Mouse (Mus musculus): Measurements from ENCODE around the gene Iqcd. TPM values are rescaled to one million over a fixed set of nuclear protein-coding genes. Genes with fewer than 3 reads are reported as not detected.

Iqcd gene
- polyA plus RNA-seq, 1 experiment from 2014 or later, result 1.9 TPM

GRCm38 (mm10) chr5:120609246-120609775, 20.5 kb downstream of the Iqcd start:
- ATAC-seq (ENCODE audit: low FRiP score), result no peak
- peaks cover 9% of the 10 kb centered on the region; the same call in 1 of the 2 replicates for H3K36me3 ChIP-seq
- H3K27ac ChIP-seq, result no peak overlapping the region
- no peak overlapping the region for H3K4me3 ChIP-seq
- no peaks in the 10 kb centered on the region for H3K27me3 ChIP-seq
- H3K9ac ChIP-seq, result peak overlapping the region; percentile 42; the same call in 1 of the 2 replicates
- no peak overlapping the region for H3K4me2 ChIP-seq (replicated peaks)
- peaks cover 21% of the 10 kb centered on the region for H3K4me1 ChIP-seq
- H3K9me3 ChIP-seq (replicated peaks), result no peaks in the 10 kb centered on the region
- WGBS, result 85% methylated on average over 16 of the region's 16 CpGs

- Histone ChIP-seq H3K4me1 (peaks cover 18% of the 10 kb centered on the region), H3K4me2 (replicated peaks) (peak overlapping the region; percentile 91), H3K36me3 (peaks cover 19% of the 10 kb centered on the region; the same call in 1 of the 2 replicates), H3K27ac (no peak overlapping the region), H3K27me3 (no peaks in the 10 kb centered on the region), H3K9ac (peak overlapping the region; percentile 48; the same call in 1 of the 2 replicates), H3K9me3 (replicated peaks) (0 out of 2 replicates have a peak, but pooled peaks cover 4% of the 10 kb centered on the region), H3K4me3 (no peak overlapping the region)
- no peak for ATAC-seq (ENCODE audit: low FRiP score)
- WGBS, result 94% methylated on average over 5 of the region's 5 CpGs
Observed at GRCm38 (mm10) chr5:120610906-120611305, 22.1 kb downstream of the Iqcd start.

GRCm38 (mm10) chr5:120611416-120611815, 22.6 kb downstream of the Iqcd start:
- 0 out of 2 replicates have a peak, but pooled peaks cover 4% of the 10 kb centered on the region for H3K9me3 ChIP-seq (replicated peaks)
- H3K4me1 ChIP-seq, result peaks cover 18% of the 10 kb centered on the region
- H3K27me3 ChIP-seq, result no peaks in the 10 kb centered on the region
- H3K9ac ChIP-seq, result peak overlapping the region; percentile 48
- peaks cover 19% of the 10 kb centered on the region; the same call in 1 of the 2 replicates for H3K36me3 ChIP-seq
- peak overlapping the region; percentile 91 for H3K4me2 ChIP-seq (replicated peaks)
- 55% methylated on average over 8 of the region's 8 CpGs for WGBS
- no peak overlapping the region for H3K27ac ChIP-seq
- H3K4me3 ChIP-seq, result peak overlapping the region; percentile 64
- ATAC-seq (ENCODE audit: low FRiP score), result no peak

GRCm38 (mm10) chr5:120612442-120612821, 23.6 kb downstream of the Iqcd start, which contains the start of the genes Rita1 and Ddx54:
TSS of gene Rita1 (minus strand) at chr5:120612589.
TSS of gene Ddx54 (plus strand) at chr5:120612739.
- Histone ChIP-seq H3K4me1 (peaks cover 18% of the 10 kb centered on the region), H3K9ac (peak within 1 kb of the TSS; percentile 66), H3K4me3 (peak within 1 kb of the TSS; percentile 64), H3K36me3 (peaks cover 27% of the 10 kb centered on the region), H3K9me3 (replicated peaks) (0 out of 2 replicates have a peak, but pooled peaks cover 4% of the 10 kb centered on the region), H3K27me3 (no peaks in the 10 kb centered on the region), H3K27ac (peak within 1 kb of the TSS; percentile 76), H3K4me2 (replicated peaks) (peak within 1 kb of the TSS; percentile 91)
- under 1% methylated on average over 22 of the region's 22 CpGs for WGBS
- ATAC-seq (ENCODE audit: low FRiP score), result peak; percentile 88

- H3K4me2 ChIP-seq (replicated peaks), result peak overlapping the region; percentile 91
- peak; percentile 94 for ATAC-seq (ENCODE audit: low FRiP score)
- peak overlapping the region; percentile 76 for H3K27ac ChIP-seq
- H3K9me3 ChIP-seq (replicated peaks), result 0 out of 2 replicates have a peak, but pooled peaks cover 4% of the 10 kb centered on the region
- under 1% methylated on average over 69 of the region's 69 CpGs for WGBS
- H3K4me3 ChIP-seq, result peak overlapping the region; percentile 64
- H3K36me3 ChIP-seq, result peaks cover 30% of the 10 kb centered on the region
- H3K9ac ChIP-seq, result peak overlapping the region; percentile 66
- peaks cover 18% of the 10 kb centered on the region for H3K4me1 ChIP-seq
- no peaks in the 10 kb centered on the region for H3K27me3 ChIP-seq
Observed at GRCm38 (mm10) chr5:120612822-120613604, 24.2 kb downstream of the Iqcd start.

- ATAC-seq (ENCODE audit: low FRiP score), result no peak
- no peak overlapping the region for H3K27ac ChIP-seq
- H3K27me3 ChIP-seq, result no peaks in the 10 kb centered on the region
- H3K9ac ChIP-seq, result no peak overlapping the region
- 0 out of 2 replicates have a peak, but pooled peaks cover 4% of the 10 kb centered on the region for H3K9me3 ChIP-seq (replicated peaks)
- H3K4me2 ChIP-seq (replicated peaks), result no peak overlapping the region
- WGBS, result 98% methylated on average over 4 of the region's 4 CpGs
- no peak overlapping the region for H3K4me3 ChIP-seq
- peaks cover 19% of the 10 kb centered on the region for H3K4me1 ChIP-seq
- H3K36me3 ChIP-seq, result peaks cover 52% of the 10 kb centered on the region
Observed at GRCm38 (mm10) chr5:120615903-120616302, 27.1 kb downstream of the Iqcd start.

- ATAC-seq (ENCODE audit: low FRiP score), result no peak
- H3K27me3 ChIP-seq, result no peaks in the 10 kb centered on the region
- 0 out of 2 replicates have a peak, but pooled peaks cover 4% of the 10 kb centered on the region for H3K9me3 ChIP-seq (replicated peaks)
- no peak overlapping the region for H3K27ac ChIP-seq
- no peak overlapping the region for H3K4me2 ChIP-seq (replicated peaks)
- no peak overlapping the region for H3K4me3 ChIP-seq
- H3K9ac ChIP-seq, result no peak overlapping the region
- WGBS, result 84% methylated on average over 12 of the region's 12 CpGs
- peaks cover 11% of the 10 kb centered on the region for H3K4me1 ChIP-seq
- H3K36me3 ChIP-seq, result peaks cover 80% of the 10 kb centered on the region
Observed at GRCm38 (mm10) chr5:120618778-120619177, 30.0 kb downstream of the Iqcd start.

DNA sequence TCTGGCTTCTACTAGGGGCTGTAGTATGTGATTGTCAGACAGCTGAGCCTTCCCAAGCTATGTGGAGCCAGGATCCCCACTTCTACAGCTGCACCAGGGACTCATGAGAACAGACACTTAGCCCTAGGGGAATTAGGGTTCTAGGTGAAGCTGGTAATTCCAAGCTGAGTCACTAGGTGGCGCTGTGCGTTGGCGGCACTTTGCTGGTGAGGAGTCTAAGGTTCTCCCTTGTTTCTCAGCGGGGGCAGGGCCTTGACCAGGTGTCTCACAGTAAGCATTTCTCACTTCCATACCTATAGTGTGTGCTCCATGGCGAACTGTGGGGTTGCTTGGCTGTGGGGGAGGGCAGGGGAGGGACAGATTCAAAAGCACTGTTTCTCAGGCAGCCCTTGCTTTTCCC, 30.4 kb downstream of the Iqcd start:
- Histone ChIP-seq H3K36me3 (peaks cover 85% of the 10 kb centered on the region), H3K27me3 (no peaks in the 10 kb centered on the region), H3K27ac (no peak overlapping the region), H3K4me3 (no peak overlapping the region), H3K9me3 (replicated peaks) (0 out of 2 replicates have a peak, but pooled peaks cover 4% of the 10 kb centered on the region), H3K9ac (no peak overlapping the region), H3K4me1 (peaks cover 7% of the 10 kb centered on the region), H3K4me2 (replicated peaks) (no peak overlapping the region)
- ATAC-seq (ENCODE audit: low FRiP score), result no peak
- 18% methylated on average over 5 of the region's 5 CpGs for WGBS

DNA sequence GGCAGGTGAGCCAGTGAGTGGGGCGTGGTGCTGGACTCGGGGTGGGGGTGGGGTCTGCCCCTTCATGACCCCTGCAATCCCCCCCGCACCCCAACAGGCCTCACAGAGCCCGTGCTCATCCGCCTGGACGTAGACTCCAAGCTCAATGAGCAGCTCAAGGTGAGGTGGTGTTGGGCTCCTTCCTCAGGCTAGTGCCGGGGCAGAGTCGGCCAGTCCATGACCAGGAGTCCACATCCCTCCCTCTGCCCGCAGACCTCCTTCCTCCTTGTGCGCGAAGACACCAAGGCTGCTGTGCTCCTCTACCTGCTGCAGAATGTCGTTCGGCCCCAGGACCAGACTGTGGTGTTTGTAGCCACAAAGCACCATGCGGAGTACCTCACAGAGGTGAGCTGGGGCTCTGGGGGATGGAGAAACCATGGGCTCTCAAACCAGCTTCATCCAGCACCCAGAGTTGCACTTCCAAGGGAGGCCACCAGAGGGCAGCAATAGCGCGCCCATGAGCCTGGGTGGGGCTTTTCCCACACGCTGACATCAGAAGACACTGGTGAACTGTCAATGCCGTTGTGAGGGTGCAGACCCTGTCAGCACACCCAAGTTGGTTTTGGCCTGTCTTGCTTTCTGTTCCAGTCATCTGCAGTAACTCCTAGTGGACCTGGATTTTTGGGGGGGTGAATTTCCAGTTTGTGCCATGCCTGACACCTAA, 31.7 kb downstream of the Iqcd start:
- Histone ChIP-seq H3K4me1 (peaks cover 7% of the 10 kb centered on the region; the same call in 1 of the 2 replicates), H3K9me3 (replicated peaks) (0 out of 2 replicates have a peak, but pooled peaks cover 4% of the 10 kb centered on the region), H3K27me3 (no peaks in the 10 kb centered on the region), H3K36me3 (peaks cover 89% of the 10 kb centered on the region), H3K4me3 (no peak overlapping the region), H3K4me2 (replicated peaks) (no peak overlapping the region), H3K9ac (no peak overlapping the region), H3K27ac (no peak overlapping the region)
- ATAC-seq (ENCODE audit: low FRiP score), result peak; percentile 32; the same call in 1 of the 2 replicates
- 69% methylated on average over 18 of the region's 18 CpGs for WGBS

- H3K27me3 ChIP-seq, result no peaks in the 10 kb centered on the region
- 95% methylated on average over 23 of the region's 23 CpGs for WGBS
- ATAC-seq (ENCODE audit: low FRiP score), result no peak
- peaks cover 95% of the 10 kb centered on the region for H3K36me3 ChIP-seq
- H3K27ac ChIP-seq, result no peak overlapping the region
- no peak overlapping the region; the same call in 1 of the 2 replicates for H3K9ac ChIP-seq
- no peak overlapping the region for H3K4me3 ChIP-seq
- H3K4me2 ChIP-seq (replicated peaks), result no peak overlapping the region
- peaks cover 7% of the 10 kb centered on the region; the same call in 1 of the 2 replicates for H3K4me1 ChIP-seq
- no peaks in the 10 kb centered on the region for H3K9me3 ChIP-seq (replicated peaks)
Observed at GRCm38 (mm10) chr5:120621078-120621765, 32.4 kb downstream of the Iqcd start.

GRCm38 (mm10) chr5:120621846-120622197, 33.0 kb downstream of the Iqcd start:
- H3K4me3 ChIP-seq, result no peak overlapping the region
- no peak overlapping the region for H3K4me2 ChIP-seq (replicated peaks)
- H3K9ac ChIP-seq, result no peak overlapping the region; the same call in 1 of the 2 replicates
- peaks cover 7% of the 10 kb centered on the region; the same call in 1 of the 2 replicates for H3K4me1 ChIP-seq
- H3K27ac ChIP-seq, result no peak overlapping the region
- peaks cover 99% of the 10 kb centered on the region for H3K36me3 ChIP-seq
- H3K27me3 ChIP-seq, result no peaks in the 10 kb centered on the region
- ATAC-seq (ENCODE audit: low FRiP score), result no peak
- no peaks in the 10 kb centered on the region for H3K9me3 ChIP-seq (replicated peaks)
- WGBS, result 93% methylated on average over 10 of the region's 10 CpGs

All from hindbrain, embryonic 12.5 days (tissue).